Mouse (Mus musculus) right cerebral cortex, postnatal 36 days (tissue): Measurements from ENCODE around the gene Gm20736.
"Not testable (repeated sequence)": the region's sequence is repeated elsewhere in the genome, so short reads cannot be mapped to it uniquely, and the experiment has no call there.

Source experiments
- DNase-seq, 2 experiments: peaks; one replicate each; pipeline ENCODE4 v3.0.0; 2022; ENCODE audit warnings: low spot score in 2 of 2, mixed read lengths in 1 of 2

Gm20736 gene

DNA sequence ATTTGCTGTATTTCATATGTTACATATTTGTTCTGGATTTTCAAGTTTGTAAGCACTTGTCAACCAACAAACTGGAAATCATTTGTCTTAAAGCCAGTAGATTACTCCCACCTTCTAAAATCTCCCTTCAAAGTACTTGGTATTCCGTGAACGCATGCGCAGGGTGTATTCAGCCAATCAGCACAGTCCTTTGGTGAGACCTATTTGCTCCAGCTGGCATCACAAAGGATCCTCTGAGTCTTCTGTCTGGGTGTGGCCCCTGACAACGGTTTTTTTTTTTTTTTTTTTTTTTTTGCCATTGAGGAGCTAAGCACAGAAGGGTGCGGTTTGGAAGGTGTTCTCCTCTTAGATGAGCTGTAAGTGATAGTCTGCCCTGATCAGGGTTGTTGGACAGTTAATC lies at the start of gene Gm20736:
Gene Gm20736 (plus strand): TSS at position 301 of the 400 bp plus-strand sequence.
- DNase-seq = not testable (repeated sequence)
